Mouse (Mus musculus): ENCODE results near the gene Nek7.

Nek7 gene

GRCm38 (mm10) chr1:138510566-138510965, 109.4 kb downstream of the Nek7 start:
- no peak for DNase-seq (ENCODE audit: low read depth, low spot score)

DNA sequence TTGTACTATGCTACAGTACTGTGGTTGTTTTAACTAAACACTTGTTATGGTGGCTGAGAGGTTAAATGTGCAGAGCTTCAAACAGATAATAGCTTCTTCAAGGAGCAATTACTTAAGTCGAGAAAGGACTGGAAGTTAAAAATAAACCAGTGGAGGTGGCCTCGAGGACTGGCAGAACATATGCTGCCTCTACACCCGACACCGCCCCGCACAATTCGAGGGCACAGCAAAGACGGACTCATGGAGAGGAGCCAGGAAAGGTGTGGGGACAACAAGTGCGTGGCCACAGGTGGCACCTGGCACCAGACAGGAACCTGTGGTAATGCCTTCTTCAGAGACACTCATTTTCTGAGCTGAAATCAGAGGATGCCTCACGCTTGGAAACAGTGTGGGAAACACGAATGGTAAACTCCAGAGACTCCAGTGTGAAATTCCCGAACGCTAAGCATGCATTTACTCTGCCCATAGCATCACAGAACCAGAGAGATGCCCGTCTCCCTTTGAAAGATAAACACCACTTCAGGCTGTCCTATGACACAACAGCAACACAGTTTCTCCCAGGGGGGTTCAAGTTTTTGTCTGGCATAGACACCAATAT, 112.4 kb downstream of the Nek7 start:
- DNase-seq (ENCODE audit: low read depth, low spot score) = no peak

GRCm38 (mm10) chr1:138507014-138507413, 112.9 kb downstream of the Nek7 start:
- DNase-seq (ENCODE audit: low read depth, low spot score) = no peak

DNA sequence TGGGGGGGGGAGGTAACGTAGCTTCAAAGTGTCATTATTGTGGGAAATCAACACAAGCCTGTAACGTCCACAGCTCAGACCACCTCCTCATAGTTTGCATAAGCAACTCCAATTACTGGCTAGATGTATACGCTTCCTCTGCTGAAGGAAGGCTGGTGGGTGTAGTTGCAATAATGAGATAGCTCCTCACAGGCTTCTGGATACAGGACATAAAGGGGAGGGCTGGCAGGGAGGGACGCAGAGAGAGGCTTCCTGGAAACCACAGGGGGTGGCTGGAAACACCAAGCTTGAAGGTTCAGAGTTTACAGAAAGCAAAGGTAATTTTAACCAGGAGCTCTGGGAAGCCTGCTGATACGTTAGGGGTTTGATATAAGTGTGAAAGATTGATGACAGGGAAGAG, 115.7 kb downstream of the Nek7 start:
- DNase-seq (ENCODE audit: low read depth, low spot score) = no peak

DNA sequence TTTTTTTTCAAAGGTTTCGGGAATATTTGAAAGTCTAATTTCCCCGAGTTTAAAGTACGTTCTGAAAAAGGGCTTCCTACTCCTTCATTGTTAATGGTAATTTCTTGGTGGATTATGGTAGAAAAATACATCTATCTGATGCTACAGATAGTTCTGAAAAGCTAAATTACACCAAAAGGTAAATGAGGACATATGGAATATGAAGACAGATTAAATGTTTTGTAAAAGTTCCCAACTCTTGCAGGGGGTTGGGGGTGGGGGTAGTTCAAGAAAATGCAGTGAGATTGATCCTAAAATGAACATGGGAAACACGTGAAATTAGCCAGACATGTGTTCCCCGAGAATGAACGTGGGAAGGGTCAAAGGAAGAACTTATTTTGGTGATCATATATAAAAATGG, 119.2 kb downstream of the Nek7 start:
- no peak for DNase-seq (ENCODE audit: low read depth, low spot score)

GRCm38 (mm10) chr1:138500155-138500554, 119.8 kb downstream of the Nek7 start:
- no peak for DNase-seq (ENCODE audit: low read depth, low spot score)

DNA sequence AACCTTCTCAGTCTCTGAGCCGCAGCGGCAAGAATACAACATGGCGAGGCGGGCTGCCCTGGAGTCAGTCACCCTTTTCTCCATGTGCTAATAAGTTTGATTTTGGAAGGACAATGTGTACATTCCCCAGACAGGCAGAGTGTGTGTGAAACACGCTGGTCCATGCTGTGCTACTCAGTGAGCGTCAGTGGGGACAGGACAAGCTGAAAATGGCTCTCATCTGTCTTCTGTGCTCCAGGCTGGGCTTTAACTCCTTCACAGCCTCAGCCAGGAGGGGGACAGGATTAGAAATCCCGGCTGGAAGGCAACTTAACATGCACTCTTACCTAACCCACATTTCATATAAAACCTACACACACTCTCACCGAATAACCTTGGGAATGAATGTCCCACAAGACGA, 120.5 kb downstream of the Nek7 start:
- no peak for DNase-seq (ENCODE audit: low read depth, low spot score)

- DNase-seq (ENCODE audit: low read depth, low spot score) = no peak
Measured at GRCm38 (mm10) chr1:138491382-138492097, 128.4 kb downstream of the Nek7 start.

DNA sequence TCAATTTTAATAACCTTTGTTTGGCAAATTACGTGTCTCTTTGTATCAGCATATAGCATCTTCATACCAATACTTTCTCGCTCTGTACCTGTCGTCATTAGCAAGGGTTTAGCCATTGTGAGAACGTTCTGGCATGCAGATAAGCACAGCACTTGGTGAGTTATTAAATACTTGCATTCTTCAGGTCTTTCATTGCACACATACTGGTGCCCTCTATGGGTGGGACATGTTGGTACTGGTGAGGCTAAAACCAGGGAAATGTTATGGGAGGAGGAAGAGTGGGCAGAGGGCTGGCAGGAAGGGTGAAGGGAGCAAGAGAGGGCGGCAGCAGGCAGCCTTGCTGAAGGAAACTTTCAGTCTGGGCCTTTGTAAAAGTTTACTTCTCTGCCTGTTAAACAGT, 132.4 kb downstream of the Nek7 start:
- DNase-seq (ENCODE audit: low read depth, low spot score) = no peak

DNA sequence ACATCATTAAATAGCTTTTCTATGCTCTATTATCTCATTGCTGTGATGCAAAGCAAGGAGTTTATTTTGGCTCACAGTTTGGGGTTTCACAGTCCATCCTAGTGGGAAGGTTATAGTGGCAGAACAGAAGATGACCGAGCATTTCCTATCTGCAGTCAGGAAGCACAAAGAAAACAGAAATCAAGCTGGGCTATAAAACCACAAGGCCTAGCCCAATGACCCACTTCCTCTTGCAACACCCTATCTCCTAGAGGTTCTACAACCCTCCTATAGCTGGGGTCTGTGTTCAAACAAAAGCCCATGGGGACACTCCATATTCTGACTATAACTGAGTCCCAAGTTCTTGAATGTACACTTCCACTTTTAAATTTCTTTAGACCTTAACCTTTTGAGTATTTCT, 139.2 kb downstream of the Nek7 start:
- DNase-seq (ENCODE audit: low read depth, low spot score) = no peak

GRCm38 (mm10) chr1:138465352-138465751, 154.6 kb downstream of the Nek7 start:
- DNase-seq (ENCODE audit: low read depth, low spot score) = no peak

- no peak for DNase-seq (ENCODE audit: low read depth, low spot score)
Measured at GRCm38 (mm10) chr1:138461425-138461824, 158.5 kb downstream of the Nek7 start.

GRCm38 (mm10) chr1:138449476-138449851, 170.5 kb downstream of the Nek7 start:
- no peak for DNase-seq (ENCODE audit: low read depth, low spot score)

DNA sequence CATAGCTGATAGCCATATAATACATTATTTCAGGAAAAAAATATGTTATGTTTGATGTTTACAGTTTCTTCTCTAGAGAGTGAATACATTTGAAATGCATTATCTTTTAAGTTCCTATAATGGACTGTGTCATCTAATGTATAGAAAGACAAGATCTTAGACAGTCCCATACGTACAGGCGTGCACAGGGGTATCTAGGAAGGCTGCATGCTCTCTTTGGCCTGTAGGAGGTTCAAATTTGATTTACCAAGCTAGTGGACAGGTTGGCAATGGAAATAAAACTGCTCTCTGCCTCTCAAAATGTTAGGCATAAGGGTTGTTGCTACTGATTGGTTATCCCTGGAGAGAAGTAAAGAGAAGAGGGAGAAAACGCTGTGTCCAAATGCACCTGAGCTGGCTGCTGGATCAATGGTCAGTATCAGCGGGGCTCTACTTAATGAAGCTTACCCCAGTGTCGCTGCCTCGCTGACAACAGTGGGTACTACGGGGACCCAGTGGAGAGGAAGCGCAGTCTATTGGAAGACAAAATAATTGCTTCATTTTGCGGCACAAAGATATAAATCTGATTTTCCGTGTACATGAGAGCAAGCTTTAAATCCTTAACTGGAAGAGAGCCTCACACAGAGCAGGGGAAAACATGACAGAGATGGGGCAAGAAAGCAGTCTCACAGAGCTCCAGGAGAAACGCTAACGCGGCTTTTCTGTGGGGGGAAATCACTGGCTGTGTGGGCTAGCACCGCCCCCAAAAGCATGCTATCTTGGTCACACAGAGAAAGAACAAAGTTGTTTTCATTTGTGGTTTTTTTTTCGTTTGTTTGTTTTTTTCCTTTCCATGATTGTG, 171.1 kb downstream of the Nek7 start:
- no peak for DNase-seq (ENCODE audit: low read depth, low spot score)

DNA sequence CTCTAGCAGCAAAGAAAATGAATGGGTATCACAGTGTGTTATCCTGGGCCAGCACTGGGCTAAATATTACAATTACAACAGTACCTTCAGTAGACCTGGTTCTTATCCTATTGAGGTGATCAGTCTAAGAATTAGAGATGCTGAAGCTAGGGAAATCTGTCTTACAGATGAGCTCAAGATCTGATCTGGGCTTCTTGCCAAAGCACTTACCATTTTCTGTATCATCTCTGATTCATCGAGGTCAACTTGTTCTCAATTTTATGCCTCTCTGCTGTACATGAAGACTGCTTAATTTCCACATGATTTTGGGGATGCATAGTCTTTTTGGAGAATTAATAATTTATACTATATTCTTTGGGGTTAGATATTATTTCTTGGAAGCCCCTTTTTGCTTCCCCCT, 173.1 kb downstream of the Nek7 start:
- no peak for DNase-seq (ENCODE audit: low read depth, low spot score)

Measured in brain, embryonic 18.5 days (tissue).